Mouse (Mus musculus) ES-Bruce4 (cell line): ENCODE measurements around the gene Crocc2. TPM values are rescaled to one million over a fixed set of nuclear protein-coding genes. Genes with fewer than 3 reads are reported as not detected.

Experiments
- H3K27ac ChIP-seq: 2 replicates; pipeline ENCODE4 v1.5.1; 2012; ENCODE audit warnings: low read length, inconsistent platforms; ENCODE audit not compliant: insufficient read depth
- H3K27me3 ChIP-seq: 2 replicates; pipeline ENCODE4 v1.6.1; 2012; ENCODE audit warnings: mild to moderate bottlenecking, low read length, inconsistent platforms; ENCODE audit not compliant: control insufficient read depth, poor library complexity, insufficient read depth, severe bottlenecking
- H3K36me3 ChIP-seq: 2 replicates; pipeline ENCODE4 v1.6.1; 2012; ENCODE audit warnings: inconsistent platforms, mild to moderate bottlenecking, low read length, moderate library complexity; ENCODE audit not compliant: control insufficient read depth, poor library complexity, insufficient read depth, severe bottlenecking
- H3K4me1 ChIP-seq: one replicate; pipeline ENCODE4 v1.8.1; 2011; ENCODE audit warnings: low read length; ENCODE audit not compliant: control insufficient read depth, insufficient read depth
- H3K4me3 ChIP-seq: 2 replicates; pipeline ENCODE4 v1.5.1; 2011; ENCODE audit warnings: low read depth, mild to moderate bottlenecking, low read length
- H3K9ac ChIP-seq: 2 replicates; pipeline ENCODE4 v1.6.1; 2012; ENCODE audit warnings: low read depth, mild to moderate bottlenecking, inconsistent platforms; ENCODE audit not compliant: poor library complexity, severe bottlenecking
- H3K9me3 ChIP-seq: replicated peaks from 2 replicates; pipeline ENCODE4 v1.6.1; 2012; ENCODE audit warnings: mild to moderate bottlenecking, low read length, inconsistent platforms; ENCODE audit not compliant: control insufficient read depth, poor library complexity, insufficient read depth, severe bottlenecking
- CTCF ChIP-seq: IDR thresholded peaks from one replicate; pipeline ENCODE4 v1.8.1; 2011; ENCODE audit warnings: low read depth, low read length
- EP300 ChIP-seq: IDR thresholded peaks from 2 replicates; pipeline ENCODE4 v1.6.1; 2011; ENCODE audit warnings: low read depth, low read length; ENCODE audit not compliant: insufficient read depth
- POLR2A ChIP-seq: IDR thresholded peaks from one replicate; pipeline ENCODE4 v1.8.1; 2011; ENCODE audit warnings: low read length; ENCODE audit not compliant: insufficient read depth
- polyA plus RNA-seq: library from polyadenylated mRNA; stranded (reverse); fragments of >200 nt; gene quantifications from 2 replicates; pipeline ENCODE4 v1.2.4, GENCODE M21; 2011; ENCODE audit warnings: low read depth; ENCODE audit not compliant: missing spikeins, insufficient read depth, insufficient read length

Crocc2 gene
- polyA plus RNA-seq, 1 experiment: 0.09 TPM

DNA sequence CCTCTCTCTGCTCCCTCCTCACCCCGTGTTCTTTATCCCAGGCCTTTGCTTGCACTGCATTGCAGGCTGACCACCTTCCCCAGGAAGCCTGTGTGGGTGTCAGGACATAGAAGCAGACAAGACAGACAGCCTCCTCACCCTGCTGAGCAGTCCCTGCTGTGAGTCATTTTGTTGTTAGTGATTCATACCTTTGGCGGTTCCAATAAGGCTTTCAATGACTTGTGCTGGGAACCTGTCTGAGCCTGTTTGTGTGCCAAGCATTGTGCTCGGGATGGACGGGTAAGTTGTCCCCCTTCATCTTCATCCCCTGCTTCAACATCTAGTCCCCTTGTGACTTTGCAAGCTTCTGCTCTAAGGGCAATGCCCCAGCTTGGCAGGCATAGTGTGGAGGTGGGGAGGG, 5.1 kb downstream of the Crocc2 start:
- H3K27ac ChIP-seq: no peak overlapping the region
- TF ChIP-seq EP300: no peak
- peaks cover 2% of the 10 kb centered on the region for H3K4me1 ChIP-seq
- no peaks in the 10 kb centered on the region for H3K36me3 ChIP-seq
- H3K9me3 ChIP-seq: no peaks in the 10 kb centered on the region
- no peak overlapping the region for H3K4me3 ChIP-seq
- H3K9ac ChIP-seq: no peak overlapping the region
- no peaks in the 10 kb centered on the region for H3K27me3 ChIP-seq

GRCm38 (mm10) chr1:93174399-93174798, 5.9 kb downstream of the Crocc2 start:
- H3K9me3 ChIP-seq: no peaks in the 10 kb centered on the region
- no peaks in the 10 kb centered on the region for H3K27me3 ChIP-seq
- H3K4me3 ChIP-seq: no peak overlapping the region
- peaks cover 2% of the 10 kb centered on the region for H3K4me1 ChIP-seq
- no peak overlapping the region for H3K9ac ChIP-seq
- no peak for TF ChIP-seq EP300
- TF ChIP-seq CTCF: peak; percentile 98
- no peak for TF ChIP-seq POLR2A
- no peaks in the 10 kb centered on the region for H3K36me3 ChIP-seq
- H3K27ac ChIP-seq: no peak overlapping the region

GRCm38 (mm10) chr1:93175849-93176248, 7.3 kb downstream of the Crocc2 start:
- H3K36me3 ChIP-seq: no peaks in the 10 kb centered on the region
- no peaks in the 10 kb centered on the region for H3K9me3 ChIP-seq
- H3K4me3 ChIP-seq: no peak overlapping the region
- H3K27me3 ChIP-seq: no peaks in the 10 kb centered on the region
- H3K9ac ChIP-seq: no peak overlapping the region
- H3K27ac ChIP-seq: no peak overlapping the region
- TF ChIP-seq POLR2A: no peak
- no peak for TF ChIP-seq CTCF
- TF ChIP-seq EP300: no peak
- H3K4me1 ChIP-seq: peaks cover 2% of the 10 kb centered on the region

- TF ChIP-seq POLR2A (no peak), CTCF (no peak), EP300 (no peak)
- Histone ChIP-seq H3K27ac (no peak overlapping the region), H3K4me1 (peaks cover 2% of the 10 kb centered on the region)
These were observed 8.2 kb downstream of the Crocc2 start for GRCm38 (mm10) chr1:93176525-93177332.

DNA sequence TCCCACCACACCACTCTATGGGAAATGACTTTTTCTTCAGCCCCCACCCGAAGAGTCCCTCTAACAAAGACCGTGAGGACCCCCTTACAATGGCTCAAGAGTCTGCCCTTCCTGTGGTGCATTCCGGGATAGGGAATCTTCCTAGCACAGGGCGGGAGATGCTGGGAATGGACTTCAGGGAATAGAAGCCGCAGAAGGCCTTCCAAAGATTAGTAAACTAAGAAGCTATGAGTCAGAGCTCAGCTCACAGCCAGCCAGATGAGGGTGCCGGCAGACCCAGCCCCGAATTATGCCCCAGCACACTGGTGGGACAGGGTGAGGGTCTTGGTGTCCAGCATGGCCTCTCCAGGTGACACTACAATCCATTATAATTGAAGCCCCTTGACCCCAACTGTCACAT, 13.8 kb downstream of the Crocc2 start:
- Histone ChIP-seq H3K27me3 (no peaks in the 10 kb centered on the region), H3K27ac (no peak overlapping the region), H3K9me3 (no peaks in the 10 kb centered on the region)

More at GRCm38 (mm10) chr1:93176525-93177332, 8.2 kb downstream of the Crocc2 start:
- no peaks in the 10 kb centered on the region for H3K36me3 ChIP-seq
- H3K9me3 ChIP-seq: no peaks in the 10 kb centered on the region
- 0 out of 2 replicates have a peak overlapping the region, but pooled peaks have one; percentile 10 for H3K9ac ChIP-seq
- H3K4me3 ChIP-seq: peak overlapping the region; percentile 29
- H3K27me3 ChIP-seq: no peaks in the 10 kb centered on the region

DNA sequence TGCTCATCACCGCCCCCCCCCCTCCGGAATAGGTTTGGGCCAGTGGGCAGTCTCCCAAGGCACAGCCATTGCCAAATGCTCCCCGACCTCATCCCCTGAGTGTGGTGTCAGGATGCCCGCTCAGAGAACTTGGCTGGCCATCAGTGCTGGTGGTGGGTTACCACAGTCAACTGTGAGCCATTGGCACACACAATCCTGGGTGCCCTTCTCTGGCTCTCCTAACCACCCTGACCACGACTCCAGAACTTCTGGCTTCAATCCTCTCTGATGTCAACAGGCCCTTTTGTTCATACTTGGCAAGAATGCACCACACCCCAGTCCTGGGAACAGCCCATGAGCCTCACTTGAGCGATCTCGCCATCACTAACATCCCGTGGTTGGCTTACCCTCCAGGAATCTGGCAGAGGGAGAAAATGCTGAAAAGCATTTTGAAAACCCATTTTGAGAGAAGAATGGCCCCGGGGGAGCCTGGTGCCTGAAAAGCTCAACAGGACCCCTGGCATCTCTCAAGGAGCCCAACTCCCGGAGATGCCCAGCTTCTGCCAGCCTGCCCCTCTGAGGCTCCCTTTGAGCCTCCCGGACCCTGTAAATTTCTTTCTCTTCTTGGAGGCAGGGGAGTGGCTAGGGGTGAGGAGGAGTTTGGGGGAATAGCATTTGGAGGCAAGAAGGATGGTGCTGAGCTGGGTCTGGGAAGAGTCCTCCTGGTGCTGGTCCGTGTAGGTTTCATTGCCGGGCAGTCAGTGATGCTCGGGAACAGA, 15.7 kb downstream of the Crocc2 start:
- H3K9ac ChIP-seq: no peak overlapping the region
- no peaks in the 10 kb centered on the region for H3K4me1 ChIP-seq
- H3K27me3 ChIP-seq: no peaks in the 10 kb centered on the region
- H3K9me3 ChIP-seq: no peaks in the 10 kb centered on the region
- TF ChIP-seq POLR2A: no peak
- H3K4me3 ChIP-seq: no peak overlapping the region
- no peaks in the 10 kb centered on the region for H3K36me3 ChIP-seq
- H3K27ac ChIP-seq: no peak overlapping the region

More for the DNA sequence above, 13.8 kb downstream of the Crocc2 start:
- Histone ChIP-seq H3K4me3 (no peak overlapping the region), H3K9ac (no peak overlapping the region), H3K36me3 (no peaks in the 10 kb centered on the region), H3K4me1 (no peaks in the 10 kb centered on the region)
- TF ChIP-seq POLR2A (no peak), CTCF (no peak), EP300 (no peak)
